Mouse (Mus musculus) E14TG2a.4 (cell line): ENCODE results near the gene 1810013L24Rik.

Experiments
- CTCF ChIP-seq: conservative IDR thresholded peaks from 2 replicates; pipeline ENCODE4 v1.5.1; 2014; ENCODE audit warnings: low read length
- NANOG ChIP-seq: IDR thresholded peaks from 2 replicates; pipeline ENCODE4 v1.6.1; 2014; ENCODE audit warnings: borderline replicate concordance, low read length, mixed read lengths

DNA sequence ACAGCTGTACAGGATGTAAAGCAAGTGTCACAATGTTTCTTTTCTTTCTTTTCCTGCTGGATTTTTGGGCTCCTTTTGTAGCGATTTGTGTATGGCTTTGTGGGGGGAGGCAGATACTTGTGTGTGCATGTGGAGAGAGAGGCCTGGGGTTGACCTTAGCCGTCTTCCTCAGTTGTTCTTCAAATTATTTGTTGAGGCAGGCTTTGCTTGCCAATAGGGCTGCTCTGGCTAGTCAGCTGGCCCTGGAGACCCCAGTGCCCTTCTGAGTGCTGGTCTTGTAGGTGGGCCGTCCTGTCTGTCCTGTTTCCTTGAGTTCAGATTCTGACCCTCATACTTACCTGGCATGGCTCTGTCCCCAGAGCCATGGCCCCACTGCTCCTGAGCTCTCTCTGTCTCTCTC is 42.6 kb downstream of the 1810013L24Rik start:
- no peak for TF ChIP-seq CTCF
- no peak for TF ChIP-seq NANOG
